Mouse (Mus musculus) thymus, adult 2 months (tissue): ENCODE measurements around the gene Polr2f. TPM values are rescaled to one million over a fixed set of nuclear protein-coding genes. Genes with fewer than 3 reads are reported as not detected.

Source experiments
- DNase-seq: peaks from one replicate; pipeline ENCODE4 v3.0.0; 2021
- H3K27ac ChIP-seq: fragments of 200-500 bp; 2 replicates; pipeline ENCODE4 v1.5.1; 2012; ENCODE audit warnings: low read length, control low read depth; ENCODE audit not compliant: control insufficient read depth, insufficient read depth
- H3K27me3 ChIP-seq: fragments of 200-500 bp; 2 replicates; pipeline ENCODE4 v1.6.1; 2012; ENCODE audit warnings: mild to moderate bottlenecking, low read length, moderate library complexity, mixed read lengths; ENCODE audit not compliant: control insufficient read depth, insufficient read depth
- H3K36me3 ChIP-seq: fragments of 200-500 bp; 2 replicates; pipeline ENCODE4 v1.6.1; 2012; ENCODE audit warnings: mild to moderate bottlenecking, low read length, moderate library complexity; ENCODE audit not compliant: control insufficient read depth, insufficient read depth
- H3K4me1 ChIP-seq: fragments of 200-500 bp; replicated peaks from 2 replicates; pipeline ENCODE4 v1.6.1; 2012; ENCODE audit warnings: low read length; ENCODE audit not compliant: control insufficient read depth, insufficient read depth
- H3K4me3 ChIP-seq: fragments of 200-500 bp; 2 replicates; pipeline ENCODE4 v1.5.1; 2012; ENCODE audit warnings: mild to moderate bottlenecking, low read length, control low read depth, moderate library complexity; ENCODE audit not compliant: control insufficient read depth, insufficient read depth
- CTCF ChIP-seq: fragments of 200-500 bp; IDR thresholded peaks from 2 replicates; pipeline ENCODE4 v1.5.1; 2012; ENCODE audit warnings: mild to moderate bottlenecking, control low read depth, low read length, moderate library complexity, borderline replicate concordance; ENCODE audit not compliant: control insufficient read depth, poor library complexity, insufficient read depth; ENCODE audit errors: extremely low read depth
- POLR2A ChIP-seq: fragments of 200-500 bp; IDR thresholded peaks from 2 replicates; pipeline ENCODE4 v1.6.1; 2012; ENCODE audit warnings: mild to moderate bottlenecking, low read length, control low read depth, moderate library complexity; ENCODE audit not compliant: control insufficient read depth, poor library complexity, insufficient read depth; ENCODE audit errors: extremely low read depth
- WGBS: fragments of 180-500 bp; shearing (Covaris S2); methylation state at CpG from one replicate; pipeline ENCODE4 v1.1.7; 2018; 5-methylcytosine and 5-hydroxymethylcytosine counted together
- polyA plus RNA-seq: library from polyadenylated mRNA; depleted of rRNA; stranded (reverse); fragments of >200 nt; gene quantifications from 2 replicates; pipeline ENCODE4 v1.2.3, GENCODE M21; 2012; rRNA removed

Polr2f gene
- 37.3 and 38.0 TPM in 2 replicates for polyA plus RNA-seq

GRCm38 (mm10) chr15:79140866-79141565, at the start of gene Polr2f, which contains the start of gene 1700088E04Rik:
Gene Polr2f (plus strand): TSS chr15:79141009.
Gene 1700088E04Rik (minus strand): TSS chr15:79141253.
- Histone ChIP-seq H3K27me3 (no peaks in the 10 kb centered on the region), H3K36me3 (no peaks in the 10 kb centered on the region), H3K27ac (no peak within 1 kb of the TSS), H3K4me3 (peak within 1 kb of the TSS; percentile 71), H3K4me1 (peaks cover 4% of the 10 kb centered on the region)
- under 1% methylated on average over 57 of the region's 57 CpGs for WGBS
- peak; percentile 95 for DNase-seq
- peak; percentile 82 for TF ChIP-seq POLR2A
- TF ChIP-seq CTCF = 0 out of 2 replicates have a peak, but pooled peaks have one; percentile 34

- WGBS = 96% methylated on average over 6 of the region's 6 CpGs
- no peak overlapping the region for H3K4me3 ChIP-seq
- no peaks in the 10 kb centered on the region for H3K27me3 ChIP-seq
- H3K4me1 ChIP-seq = no peaks in the 10 kb centered on the region
- H3K36me3 ChIP-seq = peaks cover 55% of the 10 kb centered on the region
- no peak overlapping the region for H3K27ac ChIP-seq
- no peak for TF ChIP-seq POLR2A
- TF ChIP-seq CTCF = no peak
- no peak for DNase-seq
Observed at GRCm38 (mm10) chr15:79092284-79092683, 48.5 kb upstream of the Polr2f start.

- no peaks in the 10 kb centered on the region for H3K27me3 ChIP-seq
- DNase-seq = no peak
- no peaks in the 10 kb centered on the region for H3K4me1 ChIP-seq
- H3K36me3 ChIP-seq = peaks cover 50% of the 10 kb centered on the region
- 92% methylated on average over 7 of the region's 7 CpGs for WGBS
- no peak overlapping the region for H3K27ac ChIP-seq
- no peak overlapping the region for H3K4me3 ChIP-seq
- TF ChIP-seq CTCF (no peak), POLR2A (no peak)
Observed at GRCm38 (mm10) chr15:79093083-79093839, 47.5 kb upstream of the Polr2f start.

GRCm38 (mm10) chr15:79095483-79095882, 45.3 kb upstream of the Polr2f start:
- WGBS = 86% methylated on average over 5 of the region's 5 CpGs
- Histone ChIP-seq H3K4me3 (no peak overlapping the region), H3K4me1 (no peaks in the 10 kb centered on the region), H3K36me3 (peaks cover 39% of the 10 kb centered on the region), H3K27ac (no peak overlapping the region), H3K27me3 (no peaks in the 10 kb centered on the region)
- DNase-seq = no peak
- TF ChIP-seq POLR2A (no peak), CTCF (no peak)

- H3K4me1 ChIP-seq = no peaks in the 10 kb centered on the region
- no peak overlapping the region for H3K4me3 ChIP-seq
- no peaks in the 10 kb centered on the region for H3K27me3 ChIP-seq
- no peak for DNase-seq
- peaks cover 33% of the 10 kb centered on the region for H3K36me3 ChIP-seq
- WGBS = 92% methylated on average over 3 of the region's 3 CpGs
- TF ChIP-seq CTCF = no peak
- no peak for TF ChIP-seq POLR2A
- H3K27ac ChIP-seq = no peak overlapping the region
Observed at GRCm38 (mm10) chr15:79096556-79096955, 44.3 kb upstream of the Polr2f start.

- WGBS = 69% methylated on average over 2 of the region's 2 CpGs
- DNase-seq = no peak
- Histone ChIP-seq H3K4me1 (no peaks in the 10 kb centered on the region), H3K27me3 (no peaks in the 10 kb centered on the region), H3K36me3 (peaks cover 27% of the 10 kb centered on the region), H3K27ac (no peak overlapping the region), H3K4me3 (no peak overlapping the region)
- TF ChIP-seq POLR2A (no peak), CTCF (no peak)
Observed at GRCm38 (mm10) chr15:79097135-79097534, 43.7 kb upstream of the Polr2f start.
